Mouse (Mus musculus) embryonic fibroblast, embryonic 13.5 days (primary cell): Measurements from ENCODE around the gene Tmem175.

Experiments
- CTCF ChIP-seq: IDR thresholded peaks from 2 replicates; pipeline ENCODE4 v1.5.1; 2011; ENCODE audit warnings: mild to moderate bottlenecking, control low read depth, low read length, moderate library complexity, borderline replicate concordance; ENCODE audit not compliant: insufficient read depth
- POLR2A ChIP-seq: IDR thresholded peaks from 2 replicates; pipeline ENCODE4 v1.6.1; 2011; ENCODE audit warnings: low read depth, mild to moderate bottlenecking, control low read depth, low read length, moderate library complexity

GRCm38 (mm10) chr5:108671757-108672156, 42.2 kb downstream of the Tmem175 start:
- TF ChIP-seq POLR2A (no peak), CTCF (no peak)
